Mouse (Mus musculus) ovary, adult 2 months (tissue): ENCODE results near the gene Ddx17. TPM values are rescaled to one million over a fixed set of nuclear protein-coding genes. Genes with fewer than 3 reads are reported as not detected.

Experiments used
- polyA plus RNA-seq: library from polyadenylated mRNA; depleted of rRNA; stranded (reverse); fragments of >200 nt; gene quantifications from 2 replicates; pipeline ENCODE4 v1.2.3, GENCODE M21; 2012; rRNA removed

Ddx17 gene
- 403 and 414 TPM in 2 replicates for polyA plus RNA-seq

GRCm38 (mm10) chr15:79546410-79547288 lies at the start of gene Ddx17:
Gene Ddx17, minus strand, starts transcription at chr15:79546741.

GRCm38 (mm10) chr15:79516171-79517096 lies 30.1 kb downstream of the Ddx17 start, which contains the start of gene Kdelr3:
Gene Kdelr3, plus strand, starts transcription at chr15:79516411.

DNA sequence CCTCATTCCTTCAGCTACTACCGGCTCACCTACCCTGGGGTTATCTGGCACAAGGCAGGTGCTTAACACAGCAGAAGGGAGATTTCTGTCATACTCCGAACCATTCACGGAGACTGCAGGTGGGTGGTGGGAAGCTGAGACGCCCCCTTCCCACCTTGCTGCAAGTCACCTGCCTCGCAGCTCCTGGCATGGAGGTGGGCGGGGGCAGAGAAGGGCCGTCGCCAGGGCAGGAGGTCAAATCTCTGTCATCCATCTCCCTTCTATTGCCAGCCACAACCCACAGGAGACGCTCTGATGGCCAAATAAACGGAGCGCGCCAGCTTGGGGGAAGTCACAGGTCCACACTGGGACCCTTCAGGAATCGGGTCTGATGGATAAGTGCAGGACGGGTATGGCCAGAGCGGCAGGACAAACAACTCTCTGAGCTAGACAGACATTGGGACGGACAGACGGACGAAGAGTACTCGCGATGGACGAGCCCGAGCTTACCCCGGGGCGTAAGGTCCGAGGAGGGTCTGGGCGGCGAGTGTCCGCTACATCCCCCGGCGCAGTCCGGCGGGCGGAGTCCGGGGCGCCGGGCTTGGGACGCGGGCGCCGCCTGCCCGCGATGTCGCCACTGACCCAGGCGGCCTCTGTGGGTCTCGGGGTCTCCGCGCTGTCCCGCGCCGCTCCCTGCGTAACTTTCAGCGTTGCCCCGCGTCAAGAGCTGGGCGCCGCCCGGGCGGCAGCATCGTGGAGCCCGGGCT lies 41.7 kb downstream of the Ddx17 start, which contains the start of gene Kcnj4:
TSS of gene Kcnj4 (minus strand) at position 535 of the 746 bp plus-strand sequence.

Other genes starting within 250 kb of the Ddx17 start
- gene Pla2g6, start 218.4 kb downstream of the Ddx17 start, polyA plus RNA-seq, result 64.3 and 68.4 TPM in 2 replicates
- gene Maff, start 200.1 kb downstream of the Ddx17 start, polyA plus RNA-seq, result 8.4 and 16.0 TPM in 2 replicates
- 184 and 197 TPM in 2 replicates for gene Tmem184b, start 143.2 kb downstream of the Ddx17 start, polyA plus RNA-seq
- gene Csnk1e, start 91.2 kb downstream of the Ddx17 start, polyA plus RNA-seq, result 70.4 and 118 TPM in 2 replicates
- gene Kcnj4, start 41.5 kb downstream of the Ddx17 start, polyA plus RNA-seq, result 0.26 and 0.33 TPM in 2 replicates
- 37.3 and 39.4 TPM in 2 replicates for gene Kdelr3, start 30.3 kb downstream of the Ddx17 start, polyA plus RNA-seq
- 0.21 and 0.28 TPM in 2 replicates for gene Dmc1, start 58.4 kb upstream of the Ddx17 start, polyA plus RNA-seq
- 2.0 and 2.2 TPM in 2 replicates for gene Fam227a, start 112.2 kb upstream of the Ddx17 start, polyA plus RNA-seq
- 7.0 and 9.9 TPM in 2 replicates for gene Cby1, start 112.5 kb upstream of the Ddx17 start, polyA plus RNA-seq
- 22.7 and 23.0 TPM in 2 replicates for gene Tomm22, start 124.1 kb upstream of the Ddx17 start, polyA plus RNA-seq
- gene Josd1, start 141.2 kb upstream of the Ddx17 start, polyA plus RNA-seq, result 48.7 and 57.4 TPM in 2 replicates
- gene Gtpbp1, start 144.1 kb upstream of the Ddx17 start, polyA plus RNA-seq, result 43.0 and 45.0 TPM in 2 replicates
- gene Sun2, start 195.8 kb upstream of the Ddx17 start, polyA plus RNA-seq, result 58.9 and 61.5 TPM in 2 replicates
- 44.1 and 58.8 TPM in 2 replicates for gene Dnal4, start 231.1 kb upstream of the Ddx17 start, polyA plus RNA-seq